Mouse (Mus musculus) erythroblast, embryonic 14.5 days (primary cell): ENCODE results near the gene Fgf14.

ENCODE experiments used
- GATA1 ChIP-seq: IDR thresholded peaks from 2 replicates; pipeline ENCODE4 v1.6.1; 2012; ENCODE audit warnings: low read length, inconsistent platforms, mixed read lengths
- TAL1 ChIP-seq: IDR thresholded peaks from 3 replicates; pipeline ENCODE4 v1.6.1; 2012; ENCODE audit warnings: low read length, inconsistent platforms, mixed read lengths

- TF ChIP-seq GATA1 (no peak), TAL1 (no peak)
Observed at GRCm38 (mm10) chr14:124561544-124561943, 115.4 kb downstream of the Fgf14 start.
